Mouse (Mus musculus): ENCODE data around the gene Entpd2.

DNA sequence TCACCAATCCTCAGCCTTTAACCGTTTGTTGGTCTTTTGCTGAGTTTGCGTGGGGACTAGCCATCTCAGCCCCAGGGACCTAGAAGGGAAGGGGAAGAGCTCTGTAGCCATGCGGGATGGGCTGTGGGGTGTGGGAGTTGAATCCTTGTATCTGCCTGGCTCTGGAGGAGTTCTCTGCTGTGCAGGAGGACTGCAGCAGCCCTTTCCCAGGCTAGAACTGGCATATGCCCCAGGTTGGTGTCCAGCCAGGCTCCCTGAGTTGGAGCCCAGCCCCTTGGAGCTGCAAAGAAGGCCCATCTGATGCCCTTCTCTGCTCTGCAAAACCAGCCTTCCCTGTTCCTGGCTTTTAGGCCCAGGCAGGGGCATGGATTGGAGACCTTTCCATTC, 916 bp downstream of the Entpd2 start:
- TF ChIP-seq USF1 (IDR thresholded peaks at IDR 0.05; ENCODE audit: low read depth): no peak
- TF ChIP-seq CTCF (IDR thresholded peaks at IDR 0.05; ENCODE audit: control insufficient read depth, insufficient read depth, insufficient read length): no peak
- no peak for TF ChIP-seq MYOG (IDR thresholded peaks at IDR 0.05; ENCODE audit: control insufficient read depth, extremely low read depth, insufficient read length)
- no peak for TF ChIP-seq CEBPB (IDR thresholded peaks at IDR 0.05; ENCODE audit: low read depth)
- TF ChIP-seq MAX (IDR thresholded peaks at IDR 0.05): no peak
- TF ChIP-seq FOSL1 (IDR thresholded peaks at IDR 0.05; ENCODE audit: insufficient read depth, low read length, poor library complexity, severe bottlenecking): no peak
- TF ChIP-seq MYOD1 (IDR thresholded peaks at IDR 0.05; ENCODE audit: control insufficient read depth, insufficient read length, low read depth): no peak

All from C2C12 (cell line).